Mouse (Mus musculus): Measurements from ENCODE around the gene Ccdc97.

DNA sequence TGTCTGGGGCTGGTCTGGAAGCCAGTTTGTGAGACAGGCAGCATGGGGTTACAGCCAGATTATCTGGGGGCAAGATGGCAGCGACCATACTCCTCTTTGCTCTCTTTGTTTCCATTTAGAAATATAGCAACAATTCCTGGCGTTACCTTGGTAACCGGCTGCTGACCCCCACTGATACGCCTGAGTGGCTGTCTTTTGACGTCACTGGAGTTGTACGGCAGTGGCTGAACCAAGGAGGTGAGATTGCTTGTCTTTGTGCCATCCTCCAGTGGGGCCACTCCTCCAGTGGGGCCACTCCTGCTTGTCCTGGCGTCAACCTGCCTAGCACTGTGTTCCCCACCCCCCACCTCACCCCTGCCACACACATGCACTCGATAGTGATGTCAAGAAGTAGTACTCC lies 24.8 kb downstream of the Ccdc97 start:
- TF ChIP-seq CTCF (IDR thresholded peaks at IDR 0.05; ENCODE audit: low read depth, low read length) (no peak), POLR2A (IDR thresholded peaks at IDR 0.05; ENCODE audit: extremely low read depth, insufficient read depth, low read length) (no peak)

Measured in liver, adult 2 months (tissue).